Mouse (Mus musculus) adrenal gland, adult 18-20 months (tissue): Measurements from ENCODE around the gene Selenof. TPM values are rescaled to one million over a fixed set of nuclear protein-coding genes. Genes with fewer than 3 reads are reported as not detected.
A peak's percentile ranks its signal among the peaks of the same experiment; 100 is the strongest.

ENCODE experiments used
- DNase-seq, 2 experiments: peaks; one replicate each; pipeline ENCODE4 v3.0.0; 2021 to 2022; ENCODE audit warnings: low spot score in 2 of 2
- long read RNA-seq, 2 experiments: library from polyadenylated mRNA; stranded (forward); transcript quantifications; one replicate each; pipeline ENCODE4 v2.0.0; 2021
- total RNA-seq, 2 experiments: library from RNA; stranded (reverse); gene quantifications; 1 replicate in 1 of 2; 2 replicates in 1 of 2; pipeline ENCODE4 v1.2.3; 2021

Gene Selenof
- 100 to 1,000 TPM; 324 to 336 TPM for total RNA-seq
- long read RNA-seq, experiment 1, transcript Selenof-201 (5 exons, 1,514 nt): major isoform, 72 of 74 reads
- long read RNA-seq, experiment 1, partial matches to known transcripts: 2 of 74 reads
- long read RNA-seq, experiment 1, other reads (novel, unspliced or antisense): 0 of 74 reads
- long read RNA-seq, experiment 2, transcript Selenof-201 (5 exons, 1,514 nt): major isoform, 179 of 188 reads
- long read RNA-seq, experiment 2, partial matches to known transcripts: 8 of 188 reads
- long read RNA-seq, experiment 2, other reads (novel, unspliced or antisense): 0 of 188 reads

- DNase-seq: peak; percentile 83 to 86
Observed at GRCm38 (mm10) chr3:144570047-144570815, at the start of gene Selenof, which contains the start of gene Hs2st1. Gene Selenof (plus strand): TSS chr3:144570304. Gene Hs2st1 (minus strand): TSS chr3:144570181.

GRCm38 (mm10) chr3:144527918-144528317 is 42.2 kb upstream of the Selenof start:
- no peak for DNase-seq

GRCm38 (mm10) chr3:144531023-144531422 is 39.1 kb upstream of the Selenof start:
- DNase-seq: no peak

GRCm38 (mm10) chr3:144535056-144535455 is 35.0 kb upstream of the Selenof start:
- DNase-seq: no peak

- DNase-seq: no peak
Observed at GRCm38 (mm10) chr3:144537078-144537855, 32.8 kb upstream of the Selenof start.

- no peak for DNase-seq
Observed at GRCm38 (mm10) chr3:144539051-144539450, 31.1 kb upstream of the Selenof start.

- no peak for DNase-seq
Observed at GRCm38 (mm10) chr3:144540805-144541204, 29.3 kb upstream of the Selenof start.

- no peak for DNase-seq
Observed at GRCm38 (mm10) chr3:144541906-144542438, 28.1 kb upstream of the Selenof start.

- DNase-seq: no peak
Observed at GRCm38 (mm10) chr3:144545152-144545551, 25.0 kb upstream of the Selenof start.

- no peak for DNase-seq
Observed at GRCm38 (mm10) chr3:144545832-144546231, 24.3 kb upstream of the Selenof start.

- DNase-seq: no peak
Observed at GRCm38 (mm10) chr3:144546490-144546889, 23.6 kb upstream of the Selenof start.

- no peak for DNase-seq
Observed at GRCm38 (mm10) chr3:144548186-144548845, 21.8 kb upstream of the Selenof start.

- DNase-seq: no peak
Observed at GRCm38 (mm10) chr3:144550036-144550435, 20.1 kb upstream of the Selenof start.

- no peak for DNase-seq
Observed at GRCm38 (mm10) chr3:144550659-144551058, 19.4 kb upstream of the Selenof start.

GRCm38 (mm10) chr3:144551416-144551815 is 18.7 kb upstream of the Selenof start:
- DNase-seq: no peak

- DNase-seq: no peak
Observed at GRCm38 (mm10) chr3:144553942-144554341, 16.2 kb upstream of the Selenof start.

- DNase-seq: no peak
Observed at GRCm38 (mm10) chr3:144554503-144554902, 15.6 kb upstream of the Selenof start.

- no peak for DNase-seq
Observed at GRCm38 (mm10) chr3:144555144-144555543, 15.0 kb upstream of the Selenof start.

GRCm38 (mm10) chr3:144556625-144557324 is 13.3 kb upstream of the Selenof start:
- no peak for DNase-seq

- DNase-seq: no peak
Observed at GRCm38 (mm10) chr3:144558274-144558673, 11.8 kb upstream of the Selenof start.
